Mouse (Mus musculus) brain, embryonic 14.5 days (tissue): Measurements from ENCODE around the gene Irak3.

Experiments
- CTCF ChIP-seq: fragments of 200-500 bp; IDR thresholded peaks from 2 replicates; pipeline ENCODE4 v1.5.1; 2012; ENCODE audit warnings: inconsistent platforms, mild to moderate bottlenecking, moderate library complexity, borderline replicate concordance; ENCODE audit not compliant: insufficient read depth, insufficient read length; ENCODE audit errors: extremely low read depth
- POLR2A ChIP-seq: fragments of 200-500 bp; IDR thresholded peaks from 2 replicates; pipeline ENCODE4 v1.6.1; 2012; ENCODE audit warnings: mild to moderate bottlenecking, inconsistent platforms, borderline replicate concordance; ENCODE audit not compliant: poor library complexity, insufficient read depth, insufficient read length, severe bottlenecking; ENCODE audit errors: extremely low read depth

GRCm38 (mm10) chr10:120169064-120169463 is 32.9 kb downstream of the Irak3 start:
- no peak for TF ChIP-seq CTCF
- no peak for TF ChIP-seq POLR2A
